Mouse (Mus musculus): ENCODE measurements around the gene 4933406M09Rik. TPM values are rescaled to one million over a fixed set of nuclear protein-coding genes. Genes with fewer than 3 reads are reported as not detected.

4933406M09Rik gene
- total RNA-seq, 2 experiments from 2014 or later, result not detected

DNA sequence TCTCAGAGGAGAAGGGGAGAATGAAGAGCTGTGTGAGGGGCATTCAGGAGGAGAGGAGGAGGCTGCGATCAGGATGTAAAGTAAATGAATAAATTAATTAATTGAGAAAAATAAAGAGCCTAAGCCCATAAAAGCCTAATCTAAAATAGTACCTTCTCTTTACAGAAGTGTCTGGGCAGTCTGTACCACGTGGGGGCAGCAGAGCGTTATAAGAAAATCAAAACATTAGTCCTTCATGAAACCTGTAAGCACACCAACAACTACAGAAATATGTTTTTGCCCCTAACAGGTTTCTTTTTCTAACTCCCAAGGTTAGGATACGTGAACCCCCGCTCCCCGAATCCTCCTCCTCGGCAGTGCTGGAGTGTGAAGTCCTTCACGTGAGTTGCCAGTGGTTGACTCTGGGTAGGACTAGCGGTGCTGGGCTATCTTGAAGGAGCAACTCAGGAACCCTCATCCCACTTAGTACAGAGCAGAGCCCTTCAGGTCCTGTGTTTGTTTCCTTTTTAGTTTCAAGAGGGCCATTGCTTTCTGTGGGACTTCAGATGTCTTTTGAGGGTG is 16.9 kb upstream of the 4933406M09Rik start:
- DNase-seq, result peak; percentile 52
- intact Hi-C loops (cut with DNase I; ENCODE audit: low total_unique reads), result loop anchor here (10.0 kb wide), 1 partner anchor 86 kb away; the partner anchor contains the start of gene Klhl12

DNA sequence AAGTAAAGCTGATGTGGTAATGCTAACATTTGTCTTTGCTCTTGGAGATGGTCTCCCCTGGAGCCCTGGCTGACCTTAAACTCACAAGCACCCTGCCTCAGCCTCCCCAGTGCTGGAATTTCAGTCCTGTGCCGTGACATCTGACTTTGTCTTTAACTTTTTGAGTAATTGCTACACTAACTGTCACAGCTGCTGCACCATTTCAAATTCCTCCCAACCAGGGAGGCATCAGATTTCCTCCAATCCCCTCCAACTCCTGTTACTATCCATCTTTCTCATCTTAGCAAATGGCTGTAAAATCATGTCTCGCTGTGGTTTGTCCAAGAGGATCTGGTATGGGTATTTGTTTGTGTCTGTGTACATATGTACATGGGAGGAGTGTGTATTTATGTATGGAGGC is 11.6 kb upstream of the 4933406M09Rik start:
- intact Hi-C loops (cut with DNase I; ENCODE audit: low total_unique reads), result no loop called here
- DNase-seq, result no peak

DNA sequence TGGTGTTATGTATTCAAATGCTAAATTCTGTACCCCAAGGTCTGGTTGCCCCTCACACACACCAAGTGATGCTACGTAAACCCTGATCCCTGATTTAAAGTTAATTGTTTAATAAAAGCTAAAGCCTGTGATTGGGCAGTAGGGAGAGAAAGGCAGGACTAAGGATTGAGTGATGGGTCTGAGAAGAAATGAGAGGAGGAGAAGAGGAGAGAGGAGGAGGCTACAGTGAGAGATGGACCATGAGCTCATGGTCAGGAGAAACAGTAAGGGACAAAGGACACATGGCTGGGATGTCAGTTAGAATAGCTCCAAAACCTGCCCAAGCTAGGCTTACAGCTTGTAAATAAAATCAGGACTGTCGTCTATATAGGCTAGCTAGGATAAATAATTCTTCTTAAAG is 4.7 kb upstream of the 4933406M09Rik start:
- no peak for DNase-seq
- intact Hi-C loops (cut with DNase I; ENCODE audit: low total_unique reads), result no loop called here

DNA sequence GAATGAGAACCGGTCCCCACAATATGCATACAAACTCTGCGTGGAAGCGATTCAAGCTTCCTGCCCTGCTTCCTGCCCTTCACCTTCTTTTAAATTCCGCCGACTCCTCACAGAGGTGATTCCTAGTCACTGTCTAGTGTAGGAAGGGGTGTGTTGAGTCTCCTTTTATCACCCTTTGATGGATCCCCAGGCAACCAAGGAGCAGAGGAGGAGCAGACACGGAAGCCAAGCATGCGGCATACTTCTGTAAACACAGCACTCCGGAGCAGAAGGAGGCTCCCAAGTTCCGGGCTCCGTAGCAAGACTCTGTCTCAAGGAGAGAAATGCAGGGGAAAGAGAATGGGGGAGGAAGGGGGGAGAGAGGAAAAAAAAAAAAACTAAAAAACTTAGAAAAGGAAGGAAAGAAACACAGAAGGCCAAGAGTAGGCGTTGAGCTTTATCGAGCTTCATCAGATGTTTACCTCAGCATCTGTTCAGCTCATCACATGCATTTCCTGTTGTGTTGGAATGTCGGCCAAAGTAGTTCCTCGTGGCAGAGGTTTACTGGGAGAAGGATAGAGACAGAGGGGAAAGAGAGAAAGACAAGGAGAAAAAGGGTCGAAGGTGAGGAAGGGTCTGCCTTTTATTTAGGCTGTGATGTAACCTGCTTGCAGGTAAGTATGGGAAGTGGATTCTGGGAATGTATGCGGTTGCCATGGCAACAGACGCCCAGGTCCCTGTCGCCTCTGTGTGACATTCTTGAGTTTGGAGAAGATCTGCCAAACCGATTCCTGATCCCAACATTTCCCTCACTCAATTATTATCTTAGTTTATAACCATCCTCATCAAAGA is 3.7 kb upstream of the 4933406M09Rik start:
- DNase-seq, result no peak
- intact Hi-C loops (cut with DNase I; ENCODE audit: low total_unique reads), result no loop called here

GRCm38 (mm10) chr1:134384581-134384980 is 1.2 kb upstream of the 4933406M09Rik start:
- intact Hi-C loops (cut with DNase I; ENCODE audit: low total_unique reads), result no loop called here
- no peak for DNase-seq

- intact Hi-C loops (cut with DNase I; ENCODE audit: low total_unique reads), result no loop called here
- DNase-seq, result no peak
These were observed 564 bp upstream of the 4933406M09Rik start for GRCm38 (mm10) chr1:134385176-134385575.

GRCm38 (mm10) chr1:134393827-134394226 is 8.1 kb downstream of the 4933406M09Rik start:
- intact Hi-C loops (cut with DNase I; ENCODE audit: low total_unique reads), result no loop called here
- no peak for DNase-seq

DNA sequence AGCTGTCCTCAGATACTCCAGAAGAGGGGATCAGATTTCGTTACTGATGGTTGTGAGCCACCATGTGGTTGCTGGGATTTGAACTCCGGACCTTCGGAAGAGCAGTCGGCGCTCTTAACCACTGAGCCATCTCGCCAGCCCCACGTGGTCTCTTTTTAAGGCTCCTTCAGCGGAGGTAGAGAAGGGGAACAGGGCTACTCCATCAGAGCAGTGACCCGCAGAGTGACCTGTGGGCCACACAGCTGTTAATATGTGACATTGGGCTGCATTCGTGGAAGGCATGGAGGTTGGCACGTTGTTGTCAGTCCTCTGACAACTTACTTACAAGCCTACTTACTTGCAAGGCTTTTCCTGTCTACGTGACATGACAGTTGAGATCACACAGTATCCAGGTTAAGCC is 12.5 kb downstream of the 4933406M09Rik start:
- no peak for DNase-seq
- intact Hi-C loops (cut with DNase I; ENCODE audit: low total_unique reads), result no loop called here

DNA sequence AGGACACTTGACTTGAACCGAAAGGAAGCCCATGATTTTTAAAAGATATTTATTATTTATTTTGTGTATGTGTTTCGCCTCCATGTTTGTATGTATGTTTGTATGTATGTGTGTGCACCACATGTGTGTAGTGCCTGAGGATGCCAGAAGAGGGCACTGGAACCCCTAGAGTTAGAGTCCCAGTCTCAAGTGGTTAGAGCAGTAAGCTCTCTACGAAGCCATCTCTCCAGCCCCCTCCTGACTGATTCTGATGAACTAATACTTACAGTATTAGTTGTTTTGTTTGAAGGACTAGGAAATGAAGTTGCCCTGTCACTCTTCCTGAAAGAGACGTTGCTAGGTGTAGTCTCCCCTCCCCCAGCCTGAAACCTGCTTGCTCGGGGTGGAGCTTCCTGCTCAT is 14.0 kb downstream of the 4933406M09Rik start:
- no peak for DNase-seq
- intact Hi-C loops (cut with DNase I; ENCODE audit: low total_unique reads), result no loop called here

- intact Hi-C loops (cut with DNase I; ENCODE audit: low total_unique reads), result no loop called here
- DNase-seq, result peak; percentile 76
These were observed 20.0 kb downstream of the 4933406M09Rik start, which contains the start of gene Cyb5r1 for GRCm38 (mm10) chr1:134405509-134406413. Cyb5r1 (plus strand) TSS chr1:134405559.

- no peak for DNase-seq
- intact Hi-C loops (cut with DNase I; ENCODE audit: low total_unique reads), result no loop called here
These were observed 20.7 kb downstream of the 4933406M09Rik start for GRCm38 (mm10) chr1:134406414-134406771.

DNA sequence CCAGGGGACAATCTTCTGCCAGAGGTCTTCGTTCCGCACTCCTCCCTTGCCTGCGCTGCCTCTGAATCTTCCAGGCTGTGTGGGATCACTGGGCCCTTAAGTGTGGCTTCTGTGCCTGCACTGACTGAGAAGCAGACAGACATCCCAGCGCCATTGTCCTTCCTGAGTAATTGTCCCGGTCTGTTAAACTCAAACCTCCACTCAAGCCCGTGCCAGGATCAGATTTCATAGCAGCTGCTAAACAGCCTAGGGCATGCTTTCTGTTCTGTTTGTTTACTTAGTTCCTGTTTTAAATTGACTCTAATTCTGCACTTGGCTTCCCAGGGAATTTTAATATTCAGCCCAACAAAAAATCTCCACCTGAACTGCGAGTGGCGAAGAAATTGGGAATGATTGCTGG is 22.3 kb downstream of the 4933406M09Rik start:
- DNase-seq, result no peak
- intact Hi-C loops (cut with DNase I; ENCODE audit: low total_unique reads), result no loop called here

DNA sequence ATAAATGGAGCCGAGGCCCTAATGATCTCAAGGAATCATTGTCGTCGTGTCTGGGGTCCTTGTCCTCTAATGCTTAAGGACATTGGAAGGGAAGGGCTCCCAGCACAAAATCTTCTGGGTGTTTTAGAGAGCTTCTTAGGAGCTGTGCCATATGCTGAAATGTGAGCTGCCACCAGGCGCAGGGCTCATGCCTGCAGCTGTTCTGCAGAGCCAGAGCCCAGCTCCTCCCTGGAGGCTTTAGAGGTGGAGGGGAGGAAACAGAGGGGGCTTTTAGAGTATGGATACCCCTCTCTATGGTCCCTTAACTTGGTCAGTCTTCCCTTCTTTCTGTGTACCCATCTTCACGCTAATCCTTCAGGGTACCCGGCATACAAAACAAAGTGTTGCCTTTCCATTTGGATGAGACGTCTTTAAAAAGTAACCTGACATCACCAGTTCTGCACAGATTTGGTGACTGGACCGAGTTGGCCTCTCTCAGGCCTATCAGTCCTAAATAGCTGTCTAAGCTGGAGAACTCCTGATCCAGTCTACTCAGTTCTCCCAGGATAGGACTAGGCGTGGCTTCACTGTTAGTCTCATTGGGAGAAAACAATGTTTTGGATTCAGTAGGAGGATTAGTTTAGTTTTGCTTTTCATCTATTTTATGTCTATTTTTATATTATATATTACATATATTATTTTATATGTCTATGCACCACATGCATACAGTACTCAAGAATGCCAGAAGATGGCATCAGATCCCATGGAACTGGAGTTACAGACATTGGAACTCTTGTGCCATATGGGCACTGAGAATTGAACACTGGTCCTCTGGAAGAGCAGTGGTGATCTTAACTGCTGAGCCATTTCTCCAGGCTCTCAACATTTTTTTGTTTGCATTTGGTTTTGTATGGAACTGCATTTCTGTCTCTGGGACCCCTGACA is 26.2 kb downstream of the 4933406M09Rik start:
- intact Hi-C loops (cut with DNase I; ENCODE audit: low total_unique reads), result no loop called here

GRCm38 (mm10) chr1:134414038-134414437 is 28.3 kb downstream of the 4933406M09Rik start:
- DNase-seq, result no peak
- intact Hi-C loops (cut with DNase I; ENCODE audit: low total_unique reads), result no loop called here

More for the DNA sequence above, 26.2 kb downstream of the 4933406M09Rik start:
- DNase-seq, result peak; percentile 49

- intact Hi-C loops (cut with DNase I; ENCODE audit: low total_unique reads), result no loop called here
- no peak for DNase-seq
These were observed 28.9 kb downstream of the 4933406M09Rik start for GRCm38 (mm10) chr1:134414501-134415167.

DNA sequence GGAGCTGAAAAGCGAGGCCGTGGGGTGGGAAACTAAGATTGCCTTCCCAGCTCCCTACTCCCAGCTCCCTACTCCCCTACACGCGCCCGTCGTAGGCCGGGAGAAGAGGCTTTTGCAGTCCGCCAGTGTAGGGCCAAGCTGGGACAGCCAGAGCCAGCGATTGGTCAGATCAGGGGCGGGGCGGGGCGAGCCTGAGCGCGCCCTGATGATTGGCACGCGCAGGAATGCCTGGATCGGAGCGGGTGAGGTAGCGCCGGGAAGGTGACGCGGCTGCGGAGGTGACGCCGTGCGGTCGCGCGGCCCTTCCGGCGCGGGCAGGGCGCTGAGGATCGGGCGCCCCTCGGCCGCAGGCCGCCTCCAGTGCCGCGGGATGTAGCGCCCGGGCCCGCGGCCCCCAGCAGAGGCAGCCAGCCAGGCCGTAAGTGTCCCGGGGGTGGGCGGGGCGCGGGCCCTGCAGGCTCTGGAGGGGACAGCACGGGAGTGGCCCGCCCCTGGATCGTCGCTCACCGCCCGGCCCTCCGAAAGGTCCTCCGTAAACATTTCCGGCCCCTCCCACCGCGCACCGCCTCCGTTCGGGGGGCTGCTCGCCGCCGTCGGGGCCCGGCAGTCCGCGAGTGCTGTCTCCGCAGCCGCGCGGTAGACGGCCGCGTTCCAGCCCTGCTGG is 29.6 kb downstream of the 4933406M09Rik start, which contains the start of gene Adipor1:
Gene Adipor1 (plus strand): TSS at position 211 of the 664 bp plus-strand sequence.
- DNase-seq, result peak; percentile 98
- intact Hi-C loops (cut with DNase I; ENCODE audit: low total_unique reads), result no loop called here

DNA sequence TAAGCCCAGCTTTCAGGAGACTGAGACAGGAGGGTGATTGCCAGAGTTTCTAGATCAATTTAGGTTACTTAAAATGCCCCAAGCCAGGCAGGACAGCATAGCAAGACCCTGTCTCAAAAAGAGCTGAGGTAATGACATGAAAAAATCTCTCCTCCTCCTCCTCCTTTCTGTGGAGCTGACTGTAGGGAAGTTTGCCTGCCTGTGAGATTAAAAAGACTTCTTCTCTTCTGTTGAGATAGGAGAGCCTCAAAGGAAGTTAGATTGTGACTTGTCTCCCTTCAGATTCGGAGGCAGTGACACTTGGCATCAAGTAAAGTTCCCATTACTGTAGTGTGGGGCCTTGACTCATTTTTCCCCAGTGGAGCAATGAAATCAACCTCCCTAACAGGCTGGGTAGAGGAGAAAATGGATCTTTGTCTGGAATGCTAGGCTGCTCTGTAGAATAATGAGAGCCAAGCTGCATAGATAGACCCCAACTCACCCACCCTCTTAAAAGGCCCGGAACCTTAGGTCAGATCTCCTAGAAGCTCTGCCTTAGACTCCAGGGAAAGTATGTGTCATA is 32.8 kb downstream of the 4933406M09Rik start:
- DNase-seq, result no peak
- intact Hi-C loops (cut with DNase I; ENCODE audit: low total_unique reads), result no loop called here

DNA sequence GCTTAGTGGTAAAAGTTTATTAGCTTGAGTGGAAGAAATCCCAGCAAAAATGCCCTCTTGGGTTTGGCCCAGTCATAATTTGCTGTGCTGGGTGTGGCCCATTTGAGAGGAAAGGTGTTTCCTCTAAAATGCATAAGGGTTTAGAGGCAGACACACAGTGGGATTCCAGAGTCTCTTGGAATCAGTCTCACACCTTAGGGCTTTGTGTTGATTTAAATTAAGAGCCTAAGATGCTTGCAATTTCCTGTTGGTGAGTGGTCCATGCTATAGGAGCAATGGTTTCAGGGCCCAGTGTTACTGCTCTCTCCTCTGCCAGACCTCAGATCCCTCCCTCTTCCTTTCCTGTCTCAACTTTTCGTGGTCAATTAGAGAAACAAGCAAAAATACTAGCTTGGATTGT is 33.4 kb downstream of the 4933406M09Rik start:
- DNase-seq, result no peak

More for the DNA sequence above, 33.4 kb downstream of the 4933406M09Rik start:
- intact Hi-C loops (cut with DNase I; ENCODE audit: low total_unique reads), result no loop called here
